Mouse (Mus musculus): Measurements from ENCODE around the gene Car1. TPM values are rescaled to one million over a fixed set of nuclear protein-coding genes. Genes with fewer than 3 reads are reported as not detected.

Car1 gene
- polyA plus RNA-seq, 1 experiment, result 0.12 TPM

GRCm38 (mm10) chr3:14848587-14849254, 40.6 kb upstream of the Car1 start:
- Histone ChIP-seq H3K36me3 (ENCODE audit: control insufficient read depth, insufficient read depth) (no peaks in the 10 kb centered on the region), H3ac (ENCODE audit: control insufficient read depth, insufficient read length) (no peak overlapping the region), H3K4me3 (no peak overlapping the region), H3K27me3 (ENCODE audit: control insufficient read depth, insufficient read depth, insufficient read length) (no peaks in the 10 kb centered on the region), H3K79me2 (ENCODE audit: control insufficient read depth, insufficient read depth) (no peaks in the 10 kb centered on the region), H3K4me2 (ENCODE audit: low read depth) (no peak overlapping the region)
- TF ChIP-seq SRF (IDR thresholded peaks at IDR 0.05; ENCODE audit: control insufficient read depth, insufficient read length, low read depth) (no peak), MYOD1 (IDR thresholded peaks at IDR 0.05; ENCODE audit: control insufficient read depth in 1 of 3, insufficient read length in 2 of 3, low read depth in 2 of 3) (no peak), E2F4 (IDR thresholded peaks at IDR 0.05; ENCODE audit: insufficient read depth) (no peak), MYOG (IDR thresholded peaks at IDR 0.05; ENCODE audit: control insufficient read depth in 1 of 3, insufficient read depth in 1 of 3, insufficient read length in 2 of 3, low read depth in 2 of 3) (no peak), TCF12 (IDR thresholded peaks at IDR 0.05; ENCODE audit: insufficient read depth, poor library complexity, severe bottlenecking) (no peak), USF1 (IDR thresholded peaks at IDR 0.05; ENCODE audit: low read depth) (no peak)

- Histone ChIP-seq H3ac (ENCODE audit: control insufficient read depth, insufficient read length) (no peak overlapping the region), H3K79me2 (ENCODE audit: control insufficient read depth, insufficient read depth) (no peaks in the 10 kb centered on the region), H3K36me3 (ENCODE audit: control insufficient read depth, insufficient read depth) (no peaks in the 10 kb centered on the region), H3K27me3 (ENCODE audit: control insufficient read depth, insufficient read depth, insufficient read length) (no peaks in the 10 kb centered on the region), H3K4me3 (no peak overlapping the region), H3K4me2 (ENCODE audit: low read depth) (no peak overlapping the region)
- TF ChIP-seq SRF (IDR thresholded peaks at IDR 0.05; ENCODE audit: control insufficient read depth, insufficient read length, low read depth) (no peak), TCF12 (IDR thresholded peaks at IDR 0.05; ENCODE audit: insufficient read depth, poor library complexity, severe bottlenecking) (no peak), REST (IDR thresholded peaks at IDR 0.05; ENCODE audit: insufficient read depth, insufficient read length) (no peak), USF1 (IDR thresholded peaks at IDR 0.05; ENCODE audit: low read depth) (no peak), E2F4 (IDR thresholded peaks at IDR 0.05; ENCODE audit: insufficient read depth) (no peak), POLR2A (IDR thresholded peaks at IDR 0.05; ENCODE audit: insufficient read length, low read depth) (no peak)
Measured at GRCm38 (mm10) chr3:14839466-14840118, 31.4 kb upstream of the Car1 start.

GRCm38 (mm10) chr3:14838936-14839335, 30.8 kb upstream of the Car1 start:
- Histone ChIP-seq H3ac (ENCODE audit: control insufficient read depth, insufficient read length) (no peak overlapping the region), H3K36me3 (ENCODE audit: control insufficient read depth, insufficient read depth) (no peaks in the 10 kb centered on the region), H3K4me3 (no peak overlapping the region), H3K27me3 (ENCODE audit: control insufficient read depth, insufficient read depth, insufficient read length) (no peaks in the 10 kb centered on the region), H3K79me2 (ENCODE audit: control insufficient read depth, insufficient read depth) (no peaks in the 10 kb centered on the region), H3K4me2 (ENCODE audit: low read depth) (no peak overlapping the region)
- TF ChIP-seq MAX (IDR thresholded peaks at IDR 0.05; ENCODE audit: low read depth), result no peak
- TF ChIP-seq E2F4 (IDR thresholded peaks at IDR 0.05; ENCODE audit: insufficient read depth), result no peak
- TF ChIP-seq CEBPB (IDR thresholded peaks at IDR 0.05; ENCODE audit: insufficient read depth, poor library complexity, severe bottlenecking), result no peak
- no peak for TF ChIP-seq TCF12 (IDR thresholded peaks at IDR 0.05; ENCODE audit: insufficient read depth, poor library complexity, severe bottlenecking)
- no peak for TF ChIP-seq MYOD1 (IDR thresholded peaks at IDR 0.05; ENCODE audit: control insufficient read depth in 1 of 3, insufficient read length in 2 of 3, low read depth in 2 of 3)
- TF ChIP-seq POLR2A (IDR thresholded peaks at IDR 0.05; ENCODE audit: insufficient read length, low read depth), result no peak
- no peak for TF ChIP-seq POLR2AphosphoS2 (IDR thresholded peaks at IDR 0.05; ENCODE audit: insufficient read length, low read depth)
- no peak for TF ChIP-seq MYOG (IDR thresholded peaks at IDR 0.05; ENCODE audit: control insufficient read depth in 1 of 3, insufficient read depth in 1 of 3, insufficient read length in 2 of 3, low read depth in 2 of 3)
- TF ChIP-seq SRF (IDR thresholded peaks at IDR 0.05; ENCODE audit: control insufficient read depth, insufficient read length, low read depth), result no peak
- TF ChIP-seq USF1 (IDR thresholded peaks at IDR 0.05; ENCODE audit: low read depth), result no peak
- no peak for TF ChIP-seq REST (IDR thresholded peaks at IDR 0.05; ENCODE audit: insufficient read depth, insufficient read length)
- no peak for TF ChIP-seq TCF3 (IDR thresholded peaks at IDR 0.05; ENCODE audit: insufficient read length, low read depth)

- Histone ChIP-seq H3K4me2 (ENCODE audit: low read depth) (peak overlapping the region; percentile 16), H3K36me3 (ENCODE audit: control insufficient read depth, insufficient read depth) (no peaks in the 10 kb centered on the region), H3ac (ENCODE audit: control insufficient read depth, insufficient read length) (no peak overlapping the region), H3K79me2 (ENCODE audit: control insufficient read depth, insufficient read depth) (no peaks in the 10 kb centered on the region), H3K27me3 (ENCODE audit: control insufficient read depth, insufficient read depth, insufficient read length) (no peaks in the 10 kb centered on the region), H3K4me3 (no peak overlapping the region)
- TF ChIP-seq MYOD1 (IDR thresholded peaks at IDR 0.05; ENCODE audit: control insufficient read depth in 1 of 3, insufficient read length in 2 of 3, low read depth in 2 of 3), result no peak
- TF ChIP-seq CEBPB (IDR thresholded peaks at IDR 0.05; ENCODE audit: insufficient read depth, poor library complexity, severe bottlenecking), result peak; percentile 69
- no peak for TF ChIP-seq TCF3 (IDR thresholded peaks at IDR 0.05; ENCODE audit: insufficient read length, low read depth)
Measured at GRCm38 (mm10) chr3:14832766-14833165, 24.6 kb upstream of the Car1 start.

- Histone ChIP-seq H3K4me2 (ENCODE audit: low read depth) (no peak overlapping the region), H3K36me3 (ENCODE audit: control insufficient read depth, insufficient read depth) (no peaks in the 10 kb centered on the region), H3ac (ENCODE audit: control insufficient read depth, insufficient read length) (no peak overlapping the region), H3K4me3 (no peak overlapping the region), H3K79me2 (ENCODE audit: control insufficient read depth, insufficient read depth) (no peaks in the 10 kb centered on the region), H3K27me3 (ENCODE audit: control insufficient read depth, insufficient read depth, insufficient read length) (no peaks in the 10 kb centered on the region)
- TF ChIP-seq POLR2AphosphoS2 (IDR thresholded peaks at IDR 0.05; ENCODE audit: insufficient read length, low read depth) (no peak), USF1 (IDR thresholded peaks at IDR 0.05; ENCODE audit: low read depth) (no peak), REST (IDR thresholded peaks at IDR 0.05; ENCODE audit: insufficient read depth, insufficient read length) (no peak), MYOG (IDR thresholded peaks at IDR 0.05; ENCODE audit: control insufficient read depth in 1 of 3, insufficient read depth in 1 of 3, insufficient read length in 2 of 3, low read depth in 2 of 3) (peak in 1 of 3 experiments; percentile 24), MYOD1 (IDR thresholded peaks at IDR 0.05; ENCODE audit: control insufficient read depth in 1 of 3, insufficient read length in 2 of 3, low read depth in 2 of 3) (peak in 1 of 3 experiments; percentile 25), TCF12 (IDR thresholded peaks at IDR 0.05; ENCODE audit: insufficient read depth, poor library complexity, severe bottlenecking) (no peak), MAX (IDR thresholded peaks at IDR 0.05; ENCODE audit: low read depth) (no peak), SRF (IDR thresholded peaks at IDR 0.05; ENCODE audit: control insufficient read depth, insufficient read length, low read depth) (no peak), CEBPB (IDR thresholded peaks at IDR 0.05; ENCODE audit: insufficient read depth, poor library complexity, severe bottlenecking) (no peak), POLR2A (IDR thresholded peaks at IDR 0.05; ENCODE audit: insufficient read length, low read depth) (no peak), E2F4 (IDR thresholded peaks at IDR 0.05; ENCODE audit: insufficient read depth) (no peak), TCF3 (IDR thresholded peaks at IDR 0.05; ENCODE audit: insufficient read length, low read depth) (no peak)
Measured at GRCm38 (mm10) chr3:14831219-14831835, 23.2 kb upstream of the Car1 start.
